Mouse (Mus musculus): Measurements from ENCODE around the gene Kmt5a.
"Not testable (repeated sequence)": the region's sequence is repeated elsewhere in the genome, so short reads cannot be mapped to it uniquely, and the experiment has no call there.

Kmt5a gene

GRCm38 (mm10) chr5:124482436-124482965 lies 42.8 kb downstream of the Kmt5a start:
- no peak for DNase-seq (ENCODE audit: low spot score in 2 of 2)

- DNase-seq (ENCODE audit: low spot score in 2 of 2), result peak; percentile 75 to 91
Measured at GRCm38 (mm10) chr5:124482966-124483654, 43.4 kb downstream of the Kmt5a start, which contains the start of gene Snrnp35. Snrnp35 (plus strand) TSS chr5:124483134.

GRCm38 (mm10) chr5:124483655-124484396 lies 44.1 kb downstream of the Kmt5a start:
- peak in 1 of 2 experiments; percentile 24 for DNase-seq (ENCODE audit: low spot score in 2 of 2)

GRCm38 (mm10) chr5:124485654-124486053 lies 45.9 kb downstream of the Kmt5a start:
- no peak for DNase-seq (ENCODE audit: low spot score in 2 of 2)

- no peak for DNase-seq (ENCODE audit: low spot score in 2 of 2)
Measured at GRCm38 (mm10) chr5:124488885-124489284, 49.2 kb downstream of the Kmt5a start.

- DNase-seq (ENCODE audit: low spot score in 2 of 2), result no peak
Measured at GRCm38 (mm10) chr5:124491732-124492131, 52.0 kb downstream of the Kmt5a start.

GRCm38 (mm10) chr5:124492618-124493017 lies 52.9 kb downstream of the Kmt5a start:
- DNase-seq (ENCODE audit: low spot score in 2 of 2), result no peak

GRCm38 (mm10) chr5:124493455-124493854 lies 53.7 kb downstream of the Kmt5a start:
- DNase-seq (ENCODE audit: low spot score in 2 of 2), result no peak

GRCm38 (mm10) chr5:124495547-124495946 lies 55.8 kb downstream of the Kmt5a start:
- no peak for DNase-seq (ENCODE audit: low spot score in 2 of 2)

GRCm38 (mm10) chr5:124496614-124497514 lies 57.1 kb downstream of the Kmt5a start:
- no peak for DNase-seq (ENCODE audit: low spot score in 2 of 2)

- DNase-seq (ENCODE audit: low spot score in 2 of 2), result no peak
Measured at GRCm38 (mm10) chr5:124498221-124498876, 58.6 kb downstream of the Kmt5a start.

GRCm38 (mm10) chr5:124499001-124499400 lies 59.3 kb downstream of the Kmt5a start:
- no peak for DNase-seq (ENCODE audit: low spot score in 2 of 2)

- DNase-seq (ENCODE audit: low spot score in 2 of 2), result not testable (repeated sequence)
Measured at GRCm38 (mm10) chr5:124500037-124500436, 60.3 kb downstream of the Kmt5a start.

GRCm38 (mm10) chr5:124500573-124500972 lies 60.8 kb downstream of the Kmt5a start:
- DNase-seq (ENCODE audit: low spot score in 2 of 2), result no peak

- DNase-seq (ENCODE audit: low spot score in 2 of 2), result no peak
Measured at GRCm38 (mm10) chr5:124501541-124501940, 61.8 kb downstream of the Kmt5a start.

GRCm38 (mm10) chr5:124503742-124504141 lies 64.0 kb downstream of the Kmt5a start:
- no peak for DNase-seq (ENCODE audit: low spot score in 2 of 2)

GRCm38 (mm10) chr5:124505235-124505634 lies 65.5 kb downstream of the Kmt5a start:
- no peak for DNase-seq (ENCODE audit: low spot score in 2 of 2)

GRCm38 (mm10) chr5:124506731-124507359 lies 67.1 kb downstream of the Kmt5a start:
- no peak for DNase-seq (ENCODE audit: low spot score in 2 of 2)

GRCm38 (mm10) chr5:124509200-124509599 lies 69.5 kb downstream of the Kmt5a start:
- DNase-seq (ENCODE audit: low spot score in 2 of 2), result no peak

GRCm38 (mm10) chr5:124509742-124510237 lies 70.1 kb downstream of the Kmt5a start:
- DNase-seq (ENCODE audit: low spot score in 2 of 2), result no peak

Measured in cerebellum, postnatal 4 days (tissue).